Mouse (Mus musculus) left cerebral cortex, postnatal 10 days (tissue): Measurements from ENCODE around the gene Vps35l. TPM values are rescaled to one million over a fixed set of nuclear protein-coding genes. Genes with fewer than 3 reads are reported as not detected.

Experiments used
- DNase-seq, 2 experiments: peaks; one replicate each; pipeline ENCODE4 v3.0.0; 2021 to 2022; ENCODE audit warnings: low spot score in 2 of 2, mixed read lengths in 1 of 2; ENCODE audit errors: extremely low spot score in 1 of 2
- intact Hi-C: fragments of 180-260 bp; cut with DNase I; formaldehyde crosslinking; loops from one replicate; pipeline ENCODE4 v1.15.1; 2025
- total RNA-seq, 2 experiments: library from RNA; stranded (reverse); gene quantifications; 2 replicates each; pipeline ENCODE4 v1.2.3; 2021

Vps35l gene
- total RNA-seq, 2 experiments from 2014 or later: 69.1 to 79.7 TPM

DNA sequence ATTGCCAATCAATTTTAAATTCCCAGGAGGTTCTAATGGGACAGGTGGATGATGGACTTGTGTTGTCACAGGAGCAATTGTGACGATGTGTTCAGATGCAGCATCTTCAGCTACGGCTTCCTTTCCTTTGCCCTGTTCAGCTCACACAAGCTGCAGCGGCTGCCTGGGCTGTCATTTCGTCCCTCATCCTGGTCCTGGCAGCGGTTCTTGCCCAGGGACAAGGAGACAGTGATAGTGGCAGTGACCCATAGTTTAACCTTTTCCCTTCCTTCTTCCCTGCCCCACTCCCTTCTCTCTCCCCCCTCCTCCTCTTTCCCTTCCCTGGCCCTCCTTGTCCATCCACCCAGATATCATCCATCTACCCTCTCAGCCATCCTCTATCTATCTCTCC, 26.8 kb downstream of the Vps35l start:
- intact Hi-C loops: loop anchor here (2.0 kb wide), 1 partner anchor 230 kb away; no protein-coding TSS in a partner anchor
- DNase-seq: no peak

DNA sequence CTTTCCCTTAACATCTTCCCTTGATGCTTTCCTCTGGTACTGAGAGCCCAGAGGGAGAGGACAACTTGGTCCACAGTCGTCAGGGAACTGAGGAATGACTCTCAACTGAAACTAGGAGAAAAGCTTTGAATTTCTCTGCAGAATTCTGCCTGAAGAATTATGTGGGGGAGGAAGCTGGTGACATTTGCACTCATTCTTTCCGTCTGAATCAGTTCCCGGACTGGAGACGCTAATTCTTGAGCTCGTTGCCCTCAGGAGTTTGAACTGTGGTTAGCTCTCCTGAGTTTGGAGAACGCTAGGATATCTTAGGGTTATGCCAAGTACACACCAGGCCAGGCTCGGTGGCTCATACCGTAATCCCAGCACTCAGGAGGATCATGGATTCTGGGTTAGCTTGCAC, 29.2 kb downstream of the Vps35l start:
- DNase-seq: no peak
- intact Hi-C loops: no loop called here

DNA sequence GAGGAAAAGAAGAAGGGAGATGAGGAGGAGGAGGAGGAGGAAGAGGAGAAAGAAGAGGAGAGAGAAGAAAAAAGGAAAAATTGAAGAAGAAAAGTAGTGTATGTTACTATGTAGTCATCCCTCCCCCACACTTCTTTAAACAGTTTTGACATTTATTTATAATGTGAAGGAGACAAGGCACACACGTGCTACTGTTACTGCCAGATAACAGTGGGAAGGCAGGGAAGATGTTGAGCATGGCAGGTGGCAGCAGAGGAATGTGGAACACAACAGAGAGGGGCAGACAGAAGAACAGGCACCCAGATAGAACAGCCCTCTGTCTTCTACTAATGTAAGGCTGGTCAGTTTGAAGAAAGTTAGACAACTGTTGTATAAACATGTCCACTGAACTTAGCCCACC, 29.6 kb downstream of the Vps35l start:
- no peak for DNase-seq
- intact Hi-C loops: no loop called here

DNA sequence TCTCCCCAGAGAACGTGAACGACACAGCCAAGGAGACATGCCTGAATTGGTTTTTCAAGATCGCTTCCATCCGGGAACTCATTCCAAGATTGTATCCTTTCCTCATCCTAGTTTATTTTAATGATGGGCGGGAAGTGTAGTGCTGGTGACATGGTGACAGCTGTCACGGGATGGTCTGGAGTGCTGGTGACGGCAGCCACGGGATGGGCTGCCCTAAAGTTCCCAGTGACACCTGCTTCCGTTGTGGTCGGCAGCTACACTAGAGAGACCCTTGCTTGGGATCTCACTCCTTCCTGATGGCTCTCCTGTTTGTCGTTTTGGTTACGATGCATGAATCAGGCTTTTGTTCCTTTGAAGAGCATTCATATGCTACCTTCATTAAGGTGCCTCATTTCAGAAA, 33.0 kb downstream of the Vps35l start:
- DNase-seq: no peak
- intact Hi-C loops: no loop called here

DNA sequence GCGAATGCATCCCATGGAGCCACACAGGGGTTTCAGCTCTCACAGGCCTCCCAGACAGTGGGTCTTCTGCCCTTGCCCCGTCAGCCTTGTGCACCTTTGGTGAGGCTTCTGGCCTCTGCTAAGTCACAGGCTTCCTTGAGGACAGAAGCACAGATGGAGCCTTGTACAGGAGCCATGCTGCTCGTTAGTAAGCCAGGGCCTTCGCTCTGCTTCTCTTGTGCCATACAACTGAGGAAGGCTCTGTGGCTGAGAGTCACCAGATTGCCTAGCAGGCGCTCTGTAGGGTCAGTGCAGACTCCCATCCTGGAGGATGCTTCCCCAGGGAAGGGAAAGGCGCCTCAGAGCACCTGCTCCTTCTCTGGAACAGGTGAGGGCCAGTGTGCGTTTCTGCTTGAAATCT, 36.0 kb downstream of the Vps35l start:
- no peak for DNase-seq
- intact Hi-C loops: no loop called here

DNA sequence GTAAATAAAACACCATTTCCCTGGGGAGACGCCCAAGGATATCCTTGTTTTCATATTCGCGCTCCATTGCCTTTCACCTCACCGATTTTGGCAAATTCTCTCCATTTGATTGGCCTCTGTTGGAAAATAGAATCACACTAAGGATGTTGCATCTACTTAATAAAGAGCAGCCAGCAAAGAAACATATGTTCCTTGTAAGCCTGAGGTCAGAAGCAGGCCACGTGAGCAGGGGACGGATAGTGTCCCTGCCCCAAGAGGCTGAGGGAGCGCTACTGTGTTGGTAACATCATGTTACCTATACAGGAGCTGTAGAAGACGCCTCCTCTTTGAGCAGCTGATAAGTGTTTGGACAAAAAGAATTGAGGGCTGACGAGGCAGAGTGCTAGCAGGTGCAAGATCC, 36.5 kb downstream of the Vps35l start:
- intact Hi-C loops: no loop called here
- no peak for DNase-seq

DNA sequence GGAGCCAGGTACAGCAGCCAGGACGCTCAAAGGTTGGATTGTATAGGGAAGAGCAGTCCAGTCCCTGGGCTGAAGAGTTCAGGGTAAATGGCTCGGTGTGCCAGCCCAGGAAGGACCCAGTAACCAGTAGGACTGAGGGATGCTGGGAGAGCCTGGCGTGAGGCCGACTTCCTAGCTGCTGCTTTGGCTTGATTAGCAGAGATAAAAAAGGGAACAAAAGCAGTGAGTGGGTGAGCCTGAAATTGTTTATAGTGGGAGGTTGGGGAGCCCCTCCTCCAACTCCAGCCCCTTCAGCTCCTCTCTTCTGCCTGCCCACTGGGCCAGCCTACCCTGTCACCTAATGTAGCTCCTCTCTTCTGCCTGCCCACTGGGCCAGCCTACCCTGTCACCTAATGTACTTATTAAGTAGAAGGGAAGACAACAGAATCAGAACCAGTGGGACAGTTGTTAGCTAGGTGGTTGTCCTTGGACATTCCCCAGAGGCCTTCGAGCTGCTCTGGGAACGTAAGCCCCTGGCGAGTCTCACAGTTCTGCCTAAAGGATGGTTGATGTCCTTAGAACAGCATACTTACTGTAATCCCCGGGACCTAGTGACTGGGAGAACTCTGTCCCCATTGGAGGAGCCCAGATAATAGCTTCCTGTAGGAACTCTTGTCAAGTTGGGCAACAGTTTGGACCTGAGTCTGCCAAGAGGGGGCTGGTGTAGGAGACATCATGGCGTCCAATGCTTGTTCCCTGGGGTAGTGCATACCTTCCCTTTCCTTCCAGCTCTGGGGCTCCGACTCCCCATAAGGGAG, 37.8 kb downstream of the Vps35l start:
- DNase-seq: peak; percentile 29 to 49
- intact Hi-C loops: no loop called here

DNA sequence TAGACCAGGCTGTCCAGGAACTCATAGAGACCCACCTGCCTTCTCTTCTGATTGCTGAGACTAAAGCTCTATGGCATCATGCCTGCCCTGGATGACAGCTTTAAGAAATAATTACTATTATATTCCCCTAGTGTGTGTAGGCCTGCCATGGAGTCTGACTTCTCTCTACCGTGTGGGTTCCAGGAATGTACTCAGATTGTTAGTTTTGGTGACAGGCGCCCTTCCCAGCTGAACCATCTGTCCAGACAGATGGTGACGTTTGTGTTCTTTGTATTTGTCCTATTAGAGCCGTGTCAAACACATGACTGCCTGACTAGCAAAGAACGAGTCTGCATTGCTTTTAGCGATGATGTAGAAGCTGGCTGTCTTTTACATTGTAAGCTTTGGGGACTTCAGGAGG, 38.5 kb downstream of the Vps35l start:
- intact Hi-C loops: no loop called here
- DNase-seq: no peak

DNA sequence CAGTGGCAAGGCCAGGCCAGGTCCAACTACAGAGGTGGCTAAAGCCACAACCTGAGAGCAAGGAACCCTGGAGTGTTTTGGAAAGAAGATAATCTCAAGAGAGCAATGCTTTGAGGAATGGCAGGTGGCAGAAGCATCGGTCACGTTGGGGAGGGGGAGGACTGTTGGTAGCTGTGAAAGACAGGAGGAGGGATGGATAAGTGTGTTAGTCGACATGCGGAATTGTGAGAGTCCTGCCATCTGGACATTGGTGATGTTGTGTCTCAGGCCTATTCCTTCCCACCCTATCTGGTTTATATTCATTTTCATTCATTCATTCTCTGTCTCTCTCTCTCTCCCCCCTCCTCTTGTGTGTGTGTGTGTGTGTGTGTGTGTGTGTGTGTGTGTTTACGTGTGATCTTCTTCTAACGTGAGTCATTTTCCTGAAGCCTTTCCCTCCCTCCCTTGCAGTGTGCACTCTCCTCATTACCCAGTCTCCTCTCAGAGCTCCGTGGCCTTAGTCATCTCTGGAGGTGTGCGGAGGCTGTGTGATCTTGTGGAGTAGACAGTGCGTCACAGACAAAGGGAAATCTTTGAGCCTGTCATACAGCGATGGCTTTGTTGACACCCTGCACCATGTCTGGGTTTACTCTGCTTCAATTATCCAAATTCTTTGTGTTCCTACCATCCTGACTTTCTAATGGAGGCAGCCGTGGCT, 43.4 kb downstream of the Vps35l start:
- intact Hi-C loops: no loop called here

DNA sequence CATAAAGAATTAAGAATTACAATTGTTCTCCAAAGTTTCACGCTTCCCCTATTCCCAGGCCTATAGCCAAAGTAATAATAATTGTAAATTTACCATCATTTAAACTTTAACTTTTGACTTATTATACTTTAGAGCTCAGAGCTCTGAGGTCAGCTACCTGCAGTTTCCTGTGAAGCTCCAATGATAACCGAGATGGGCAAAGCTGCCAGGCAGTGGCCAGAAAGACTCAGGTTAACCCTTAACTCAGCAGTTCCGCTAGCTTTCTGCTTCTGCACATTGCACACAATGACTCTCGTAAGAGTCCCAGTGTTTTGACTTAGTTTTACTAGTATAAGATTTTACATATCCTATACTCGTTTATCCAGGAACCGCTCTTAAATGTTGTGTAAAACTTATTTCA, 46.1 kb downstream of the Vps35l start:
- intact Hi-C loops: no loop called here
- DNase-seq: no peak

More for the DNA sequence above, 43.4 kb downstream of the Vps35l start:
- no peak for DNase-seq

DNA sequence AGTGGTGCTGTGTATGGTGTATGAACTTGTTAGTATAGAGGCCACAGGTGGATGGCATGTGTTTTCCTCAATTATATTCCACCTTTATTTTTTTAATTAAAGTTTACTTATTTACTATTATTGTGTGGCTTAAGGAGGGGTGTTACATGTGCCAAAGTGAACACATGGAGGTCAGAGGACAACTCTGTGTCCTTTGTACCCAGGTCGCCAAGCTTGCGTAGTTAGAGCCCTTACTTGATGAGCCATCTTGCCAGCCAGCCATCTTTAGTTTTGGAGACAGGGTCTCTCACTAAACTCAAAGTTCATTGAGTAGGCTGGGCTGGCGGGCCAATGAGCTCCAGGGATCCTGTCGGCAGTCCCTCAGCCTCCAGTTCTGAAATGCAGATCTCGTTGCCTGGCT, 47.3 kb downstream of the Vps35l start:
- DNase-seq: no peak
- intact Hi-C loops: no loop called here

DNA sequence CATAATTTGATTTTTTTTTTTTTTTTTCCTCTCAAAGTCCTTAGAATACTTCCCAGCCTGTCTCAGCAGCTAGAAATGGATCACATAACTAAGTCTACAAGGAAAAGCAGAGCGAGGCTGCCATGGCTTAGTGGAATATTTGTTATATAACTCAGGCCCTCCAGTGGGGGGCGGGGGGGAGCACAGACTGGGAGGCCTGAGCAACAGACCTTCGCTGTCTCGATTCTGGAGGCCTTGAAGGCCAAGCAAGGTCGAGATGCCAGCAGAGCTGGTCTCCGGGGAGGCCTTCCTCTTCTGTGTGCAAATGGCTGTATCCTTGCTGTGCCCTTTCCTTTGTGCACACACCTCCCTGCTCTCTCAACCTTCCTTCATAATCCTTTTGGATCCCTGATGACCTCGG, 48.5 kb downstream of the Vps35l start:
- intact Hi-C loops: no loop called here
- peak in 1 of 2 experiments; percentile 45 for DNase-seq

DNA sequence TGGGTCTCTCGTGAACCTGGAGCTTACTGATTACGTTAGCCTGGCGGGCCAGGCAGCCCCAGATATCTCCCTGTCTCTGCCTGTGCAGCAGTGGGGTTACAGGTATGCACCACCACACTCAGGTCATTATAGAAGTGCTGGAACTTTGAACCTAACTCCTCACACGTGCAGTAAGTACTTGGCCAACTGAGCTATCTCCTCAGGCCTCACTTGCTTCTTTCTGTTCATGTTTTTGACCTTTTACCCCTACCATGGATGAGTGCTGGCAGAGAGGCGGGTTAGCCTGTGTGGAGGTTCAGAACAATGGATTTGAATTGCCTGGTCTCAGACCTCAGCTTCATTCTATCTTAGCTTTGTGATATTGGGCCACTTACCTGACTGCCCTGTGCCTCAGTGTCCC, 50.3 kb downstream of the Vps35l start:
- DNase-seq: no peak
- intact Hi-C loops: no loop called here

DNA sequence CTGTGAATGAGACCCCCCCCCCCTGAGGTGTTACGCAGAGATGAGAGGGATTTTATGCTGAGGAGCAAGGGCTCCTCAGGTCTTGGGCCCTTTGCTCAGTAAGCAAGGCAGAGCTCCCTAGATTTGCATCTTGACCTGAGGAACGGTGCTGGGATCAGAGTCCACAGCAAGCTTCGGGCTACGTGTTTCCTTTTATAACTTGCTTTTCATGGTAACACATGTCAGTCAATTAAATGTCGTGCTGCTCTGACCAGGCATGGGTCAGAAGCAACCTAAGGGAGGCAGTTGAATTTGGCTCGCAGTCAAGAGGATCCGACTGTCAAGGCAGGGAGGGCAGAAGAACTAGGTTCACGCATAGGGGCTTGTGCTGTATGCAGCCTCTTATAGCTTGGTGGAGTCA, 53.9 kb downstream of the Vps35l start:
- intact Hi-C loops: no loop called here
- DNase-seq: no peak

DNA sequence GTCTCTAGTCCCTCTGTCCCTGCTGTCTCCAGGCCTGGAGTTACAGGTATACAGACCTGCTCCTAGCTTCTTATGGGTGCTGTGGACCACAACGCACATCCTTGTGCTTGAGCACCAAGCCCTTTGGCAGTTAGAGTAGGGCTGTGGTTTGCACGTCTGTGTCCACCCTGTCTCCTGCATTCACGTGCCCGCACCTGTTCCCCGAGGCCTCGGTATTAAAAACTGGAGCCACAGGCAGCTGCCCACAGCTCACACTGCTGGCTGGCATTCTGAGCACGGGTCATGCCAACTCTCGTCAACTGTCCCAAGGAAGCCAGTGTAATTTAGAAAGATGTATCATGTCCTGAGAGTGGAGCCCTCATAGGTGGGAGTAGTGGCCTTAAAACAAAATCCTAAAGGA, 55.8 kb downstream of the Vps35l start:
- intact Hi-C loops: no loop called here
- no peak for DNase-seq

DNA sequence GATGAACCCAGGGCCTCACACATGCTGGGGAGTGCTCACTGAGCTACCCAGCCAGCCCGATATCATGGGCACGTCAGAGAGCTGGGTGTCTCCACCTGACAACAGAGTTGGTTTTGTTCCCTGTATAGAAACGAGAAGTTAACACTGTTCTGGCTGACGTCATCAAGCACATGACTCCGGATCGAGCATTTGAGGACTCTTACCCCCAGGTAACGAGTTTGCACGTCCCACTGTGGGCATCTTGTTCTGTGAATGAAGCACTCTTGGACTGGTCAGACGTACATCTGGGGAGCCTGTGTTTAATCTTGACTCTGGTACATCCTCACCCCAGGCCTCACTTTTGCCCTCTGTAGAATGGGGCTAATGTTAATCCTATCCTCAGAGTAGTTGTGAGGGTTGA, 56.8 kb downstream of the Vps35l start:
- intact Hi-C loops: no loop called here
- no peak for DNase-seq

DNA sequence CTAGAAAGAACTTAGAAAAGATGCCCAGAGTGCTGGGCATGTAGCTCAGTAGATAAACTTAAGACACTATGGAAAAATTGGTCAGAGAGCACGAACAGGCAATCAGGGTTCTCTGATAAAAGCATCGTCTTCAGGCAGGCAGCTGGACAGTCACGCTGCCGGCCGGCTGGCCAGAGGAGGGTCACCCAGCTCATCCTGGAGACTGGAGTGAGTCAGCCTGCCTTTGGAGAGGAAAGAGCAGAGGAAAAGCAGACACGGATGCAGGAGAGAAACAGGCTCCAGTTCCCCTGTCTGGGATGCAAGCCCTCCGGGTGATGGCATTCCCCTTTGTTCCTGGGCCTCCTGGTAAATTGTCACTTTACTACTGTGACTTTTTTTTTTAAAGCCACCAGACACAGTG, 57.6 kb downstream of the Vps35l start:
- intact Hi-C loops: no loop called here
- no peak for DNase-seq

DNA sequence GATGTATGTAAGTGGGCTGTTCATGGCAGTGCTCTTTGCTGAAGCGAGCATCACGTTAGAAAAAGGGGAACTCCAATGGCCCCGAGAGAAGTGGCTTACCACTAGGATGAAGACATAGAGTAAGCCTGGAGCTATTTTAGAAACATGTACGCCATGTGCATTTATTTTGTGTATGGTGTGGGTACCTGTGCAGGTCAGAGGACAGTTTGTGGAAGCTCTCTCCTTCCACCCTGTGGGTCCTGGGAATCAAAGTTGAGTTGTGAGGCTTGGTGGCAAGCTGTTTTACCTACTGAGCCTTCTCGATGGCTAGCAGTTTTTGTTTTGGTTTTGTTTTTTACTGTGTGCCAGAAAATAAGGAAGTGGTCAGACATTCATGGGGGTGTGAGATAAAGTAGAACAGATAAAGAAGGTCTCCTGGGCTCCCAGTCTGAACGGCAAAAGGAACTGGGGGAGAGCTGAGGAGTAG, 58.1 kb downstream of the Vps35l start:
- intact Hi-C loops: no loop called here
- DNase-seq: no peak

DNA sequence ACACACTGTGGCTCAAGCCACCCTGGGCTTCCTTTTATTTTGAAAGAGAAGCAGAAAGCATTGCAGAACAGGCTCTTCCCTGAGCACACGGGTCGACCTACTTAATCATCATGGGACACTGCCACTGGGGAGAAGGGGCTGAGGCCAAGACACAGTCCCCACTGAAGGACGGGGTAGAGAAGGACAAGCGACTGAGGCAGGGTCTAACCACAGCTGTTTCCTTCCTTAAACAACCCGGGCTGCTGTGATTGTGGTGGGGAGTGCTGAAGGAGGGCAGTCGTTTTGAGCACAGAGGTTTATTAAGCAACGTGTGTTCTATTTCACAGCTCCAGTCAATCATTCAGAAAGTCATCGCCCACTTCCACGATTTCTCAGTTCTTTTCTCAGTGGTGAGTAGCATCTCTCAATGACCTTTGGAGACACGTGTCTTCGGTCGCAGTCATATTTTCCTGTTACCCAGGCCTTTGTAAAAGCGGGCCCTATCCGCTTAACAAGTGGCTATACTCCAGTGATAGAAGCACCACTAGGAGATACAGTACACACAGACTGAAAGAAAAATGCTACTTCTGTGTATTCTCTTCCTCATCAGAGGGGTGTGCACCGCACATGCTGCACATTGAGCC, 60.2 kb downstream of the Vps35l start:
- DNase-seq: no peak
- intact Hi-C loops: no loop called here

DNA sequence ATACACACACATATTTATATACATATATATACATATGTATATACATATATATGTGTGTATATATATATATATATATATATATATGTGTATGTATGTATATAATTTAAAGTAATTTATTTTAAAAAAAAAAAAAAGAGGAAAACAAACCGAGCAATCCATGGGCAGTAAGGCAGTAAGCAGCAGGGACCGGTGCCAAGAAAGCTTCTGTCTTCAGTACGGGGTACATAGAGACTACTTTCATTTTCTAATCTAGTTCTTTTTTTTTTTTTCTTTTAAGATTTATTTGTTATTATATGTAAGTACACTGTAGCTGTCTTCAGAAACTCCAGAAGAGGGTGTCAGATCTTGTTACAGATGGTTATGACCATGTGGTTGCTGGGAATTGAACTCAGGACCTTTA, 61.8 kb downstream of the Vps35l start:
- intact Hi-C loops: no loop called here
- no peak for DNase-seq
